Mouse (Mus musculus): ENCODE measurements at regions not wholly inside any gene's neighbourhood (a gene's known extent, or its start where the extent isn't known, plus 50 kb on each side); places are given as distances from the start of the nearest gene placed in this dataset.

- no peak for DNase-seq (ENCODE audit: low spot score in 2 of 2)
Observed at GRCm38 (mm10) chr2:147514748-147515147, 153.0 kb downstream of the Pax1 start.

DNA sequence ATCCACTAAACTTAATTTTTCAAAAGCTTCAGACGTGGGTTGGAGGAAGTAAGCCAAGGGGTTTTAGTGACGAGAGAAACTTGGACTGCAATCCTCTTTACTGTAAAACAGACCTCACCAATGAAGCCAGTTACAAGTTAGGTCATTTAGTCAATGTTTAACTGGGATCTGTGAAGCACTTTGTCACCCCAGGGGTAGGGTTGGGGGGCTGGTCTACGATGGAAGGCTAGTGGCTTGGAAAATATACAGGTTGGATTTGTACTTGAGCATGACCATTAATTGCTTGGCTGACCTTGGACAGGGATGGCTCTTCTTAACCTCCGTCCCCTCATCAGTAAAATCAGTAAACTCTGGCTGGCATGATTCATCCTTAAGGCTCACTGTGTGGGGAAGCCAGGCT lies 142.2 kb downstream of the Pax1 start:
- no peak for DNase-seq (ENCODE audit: low spot score in 2 of 2)

GRCm38 (mm10) chr2:147498731-147499130 lies 137.0 kb downstream of the Pax1 start:
- no peak for DNase-seq (ENCODE audit: low spot score in 2 of 2)

GRCm38 (mm10) chr2:147455932-147456331 lies 94.2 kb downstream of the Pax1 start:
- DNase-seq (ENCODE audit: low spot score in 2 of 2) = no peak

DNA sequence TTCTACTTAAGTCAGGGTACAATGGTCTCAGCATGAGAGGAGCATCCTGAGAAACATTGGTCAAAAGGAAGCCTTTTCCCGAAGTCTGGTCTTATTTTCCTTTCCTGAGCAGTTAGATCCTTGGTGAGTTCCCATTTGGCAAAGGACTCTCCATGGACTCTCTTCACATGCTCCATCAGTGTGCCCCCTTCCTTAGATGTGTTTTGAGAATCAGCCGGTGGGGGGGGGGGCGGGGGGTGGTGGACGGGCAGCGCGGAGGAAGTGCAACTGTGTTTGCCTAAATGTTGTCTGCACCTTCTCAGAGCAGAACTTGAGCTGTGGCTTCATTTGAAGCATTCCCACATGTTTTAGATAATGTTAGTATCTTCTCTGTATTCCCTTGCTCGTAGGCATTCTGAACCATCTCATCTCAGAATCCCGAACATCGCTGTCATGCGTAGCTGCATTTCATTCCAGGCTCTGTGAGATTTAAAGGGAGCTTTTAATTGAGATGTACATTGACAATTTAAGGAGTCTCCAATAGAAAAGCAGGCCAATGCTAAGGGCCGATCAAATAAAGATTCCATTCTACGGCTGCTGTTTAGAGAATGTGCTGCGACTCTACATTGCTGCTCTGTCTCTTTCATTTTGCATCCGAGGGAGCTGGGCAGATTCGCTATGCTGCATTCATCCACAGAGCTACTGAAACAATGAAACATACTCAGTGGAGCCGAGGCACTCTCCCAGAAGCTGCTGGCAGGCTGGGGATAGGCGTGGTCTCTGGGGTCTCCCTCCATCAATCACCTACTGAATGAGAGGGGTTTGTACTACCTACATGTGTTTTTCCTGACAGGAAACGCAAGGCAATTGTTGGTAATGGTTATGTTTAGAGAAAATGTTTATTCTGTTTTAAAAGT lies 92.9 kb downstream of the Pax1 start:
- peak; percentile 65 to 71 for DNase-seq (ENCODE audit: low spot score in 2 of 2)
